Mouse (Mus musculus) embryonic facial prominence, embryonic 12.5 days (tissue): ENCODE data around the gene Tsga8. TPM values are rescaled to one million over a fixed set of nuclear protein-coding genes. Genes with fewer than 3 reads are reported as not detected.

Experiments
- ATAC-seq: fragments of 200-750 bp; cut with Nextera tagmentation; 2 replicates; pipeline ENCODE4 v1.8.0; 2017; ENCODE audit not compliant: insufficient number of reproducible peaks, insufficient read depth, low FRiP score, low TSS enrichment
- H3K27ac ChIP-seq: fragments of 300-500 bp; sonication (generic); 2 replicates; pipeline ENCODE4 v1.5.1; 2016; ENCODE audit warnings: mild to moderate bottlenecking
- H3K27me3 ChIP-seq: fragments of 300-500 bp; sonication (generic); 2 replicates; pipeline ENCODE4 v1.6.1; 2016; ENCODE audit warnings: mild to moderate bottlenecking, moderate library complexity
- H3K36me3 ChIP-seq: fragments of 300-500 bp; sonication (generic); 2 replicates; pipeline ENCODE4 v1.6.1; 2016; ENCODE audit warnings: mild to moderate bottlenecking
- H3K4me1 ChIP-seq: fragments of 300-500 bp; sonication (generic); 2 replicates; pipeline ENCODE4 v1.6.1; 2016
- H3K4me2 ChIP-seq: fragments of 300-500 bp; sonication (generic); replicated peaks from 2 replicates; pipeline ENCODE4 v1.6.1; 2016; ENCODE audit warnings: mild to moderate bottlenecking, moderate library complexity
- H3K4me3 ChIP-seq: fragments of 300-500 bp; sonication (generic); 2 replicates; pipeline ENCODE4 v1.5.1; 2016; ENCODE audit warnings: mild to moderate bottlenecking
- H3K9ac ChIP-seq: fragments of 300-500 bp; sonication (generic); 2 replicates; pipeline ENCODE4 v1.6.1; 2016; ENCODE audit warnings: mild to moderate bottlenecking, moderate library complexity
- H3K9me3 ChIP-seq: fragments of 300-500 bp; sonication (generic); 2 replicates; pipeline ENCODE4 v1.6.1; 2016; ENCODE audit warnings: mild to moderate bottlenecking, moderate library complexity
- WGBS: fragments of 180-500 bp; shearing (Covaris S2); methylation state at CpG from one replicate; pipeline ENCODE4 v1.1.7; 2016; 5-methylcytosine and 5-hydroxymethylcytosine counted together
- polyA plus RNA-seq: library from polyadenylated mRNA; unstranded; fragments of >200 nt; fragmentation: Nextera tagmentation; extraction: Ambion mirVana; gene quantifications from 2 replicates; pipeline ENCODE4 v1.2.1, GENCODE M21; 2016

Tsga8 gene
- not detected in 2 replicates for polyA plus RNA-seq

DNA sequence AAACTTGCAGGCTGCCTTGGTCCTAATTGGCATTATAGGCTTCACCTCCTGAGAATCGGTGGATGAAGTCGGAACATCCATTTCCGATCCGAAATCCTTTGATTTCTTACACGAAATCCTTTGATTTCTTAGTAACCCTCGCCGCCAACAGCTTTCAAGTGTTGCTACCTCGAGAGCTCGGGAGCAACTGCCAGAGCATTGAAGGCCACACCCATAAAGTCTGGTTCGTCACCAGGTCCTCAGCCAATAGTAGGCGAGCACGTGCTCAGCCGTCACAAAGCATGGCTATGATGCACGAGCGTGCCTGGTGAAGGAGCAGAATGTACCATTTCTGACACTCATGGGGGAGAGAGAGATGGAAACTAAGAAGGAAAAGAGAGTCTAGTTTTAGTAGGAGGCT is at the start of gene Tsga8:
Gene Tsga8, minus strand, starts transcription at position 327 of the 400 bp plus-strand sequence.
- Histone ChIP-seq H3K4me2 (no peak within 1 kb of the TSS), H3K27ac (no peak within 1 kb of the TSS), H3K9me3 (no peaks in the 10 kb centered on the region), H3K27me3 (no peaks in the 10 kb centered on the region), H3K4me1 (no peaks in the 10 kb centered on the region), H3K36me3 (no peaks in the 10 kb centered on the region), H3K9ac (no peak within 1 kb of the TSS), H3K4me3 (no peak within 1 kb of the TSS)
- ATAC-seq, result no peak
- WGBS, result 89% methylated on average over 15 of the region's 15 CpGs
